Mouse (Mus musculus) layer of hippocampus, adult 9-11 months (tissue): ENCODE data around the gene C1qb.

ENCODE experiments used
- DNase-seq: peaks from one replicate; pipeline ENCODE4 v3.0.0; 2022

The C1qb gene

GRCm38 (mm10) chr4:136842033-136842432 lies 44.0 kb downstream of the C1qb start:
- no peak for DNase-seq

GRCm38 (mm10) chr4:136841056-136841455 lies 44.9 kb downstream of the C1qb start:
- DNase-seq = peak; percentile 63

- DNase-seq = no peak
Measured at GRCm38 (mm10) chr4:136838462-136838861, 47.5 kb downstream of the C1qb start.

DNA sequence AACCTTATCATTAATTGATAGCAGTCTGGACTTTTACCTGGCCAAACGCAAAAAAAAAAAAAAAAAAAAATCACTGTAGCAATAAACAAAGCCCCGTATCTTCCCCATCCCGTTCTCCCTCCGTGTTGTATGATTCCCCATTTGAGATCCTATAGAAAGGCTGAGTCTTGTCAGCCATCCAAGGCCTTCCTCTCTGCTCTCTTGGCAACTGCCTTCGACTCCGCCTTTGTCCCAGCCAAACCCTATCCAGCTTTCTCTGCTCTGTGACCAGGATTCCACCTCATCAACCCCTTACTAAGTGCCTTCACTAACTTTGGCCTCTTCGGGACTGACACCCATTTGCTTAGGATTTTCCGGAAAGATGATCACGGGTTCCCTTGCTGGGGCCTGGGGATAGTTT lies 48.0 kb downstream of the C1qb start:
- no peak for DNase-seq

GRCm38 (mm10) chr4:136836387-136836931 lies 49.5 kb downstream of the C1qb start:
- DNase-seq = no peak

GRCm38 (mm10) chr4:136835621-136836386 lies 50.2 kb downstream of the C1qb start, which contains the start of gene Ephb2:
Gene Ephb2 (minus strand): TSS chr4:136835988.
- peak; percentile 38 for DNase-seq

DNA sequence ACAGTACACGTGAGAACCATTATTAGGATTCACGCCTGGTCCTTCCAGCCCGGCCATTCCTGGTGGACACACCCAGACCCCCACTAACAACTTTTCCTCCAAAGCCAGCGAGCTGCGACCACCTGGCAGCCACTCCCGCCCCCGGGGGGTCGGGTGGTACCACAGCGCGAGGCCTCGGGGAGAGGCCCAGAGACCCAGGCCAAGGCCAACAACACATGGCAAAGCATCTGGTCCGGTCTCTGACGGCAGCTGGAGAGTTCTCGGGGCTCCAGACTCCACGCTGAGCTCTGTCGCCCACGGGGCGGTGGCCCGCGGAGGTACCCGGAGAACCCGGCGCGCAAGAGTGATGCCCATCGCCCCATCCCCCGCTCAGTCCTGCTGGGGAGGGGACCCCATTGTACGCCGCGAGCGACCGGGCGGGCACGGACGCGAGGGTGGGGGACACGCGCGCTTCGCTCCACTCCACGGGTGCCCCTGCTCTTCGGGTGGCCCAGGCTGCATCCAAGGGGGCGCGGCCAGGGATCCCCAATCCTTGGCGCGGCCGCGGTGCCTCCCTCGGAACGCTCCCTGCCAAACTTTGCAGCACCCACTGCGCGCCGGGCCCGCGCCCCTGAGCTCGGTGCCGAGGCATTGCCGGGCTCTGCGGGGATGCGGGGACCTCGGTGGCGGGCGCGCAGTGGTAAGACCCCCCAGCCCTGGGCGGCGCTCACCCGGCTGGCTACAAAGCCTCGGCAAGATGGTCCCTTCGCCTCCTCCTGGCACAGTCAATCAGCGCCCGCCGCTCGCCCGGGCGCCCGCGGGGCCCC lies 51.0 kb downstream of the C1qb start:
- DNase-seq = peak; percentile 35

- no peak for DNase-seq
Measured at GRCm38 (mm10) chr4:136834439-136834814, 51.6 kb downstream of the C1qb start.

DNA sequence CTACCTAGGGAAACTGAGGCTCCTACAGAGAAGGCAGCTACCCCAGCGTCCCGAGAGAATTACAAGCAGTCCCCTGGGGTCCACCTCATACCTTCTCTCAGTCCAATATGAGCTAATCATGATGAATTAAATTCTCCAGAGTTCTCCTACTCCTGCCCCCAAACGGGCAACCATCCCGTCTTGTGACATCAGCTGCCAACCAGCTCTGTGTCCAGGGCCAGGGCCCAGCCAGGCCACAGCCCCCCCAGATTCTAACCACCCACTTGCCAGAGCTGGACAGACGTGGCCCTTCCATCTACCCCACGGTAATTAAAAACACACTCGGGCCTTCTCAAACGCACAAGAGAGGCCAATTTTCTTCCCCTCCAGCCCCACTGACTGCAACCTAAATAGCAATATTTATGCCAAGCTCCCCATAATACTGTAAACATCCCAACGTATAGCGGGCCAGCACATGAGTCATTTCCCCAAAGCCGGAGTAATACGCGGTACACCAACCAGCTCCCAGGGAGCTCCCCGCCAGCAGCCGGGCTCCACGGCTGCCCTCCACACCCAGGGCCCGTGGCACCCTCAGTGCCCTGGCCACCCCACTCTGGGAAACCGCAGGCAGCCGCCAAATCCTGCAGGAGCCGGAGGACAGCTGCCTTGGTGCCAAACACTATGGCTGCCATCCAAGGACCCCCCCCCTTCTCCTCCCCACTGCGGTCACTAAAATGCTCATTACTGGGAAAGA lies 52.2 kb downstream of the C1qb start:
- no peak for DNase-seq

- no peak for DNase-seq
Measured at GRCm38 (mm10) chr4:136832559-136833232, 53.3 kb downstream of the C1qb start.

DNA sequence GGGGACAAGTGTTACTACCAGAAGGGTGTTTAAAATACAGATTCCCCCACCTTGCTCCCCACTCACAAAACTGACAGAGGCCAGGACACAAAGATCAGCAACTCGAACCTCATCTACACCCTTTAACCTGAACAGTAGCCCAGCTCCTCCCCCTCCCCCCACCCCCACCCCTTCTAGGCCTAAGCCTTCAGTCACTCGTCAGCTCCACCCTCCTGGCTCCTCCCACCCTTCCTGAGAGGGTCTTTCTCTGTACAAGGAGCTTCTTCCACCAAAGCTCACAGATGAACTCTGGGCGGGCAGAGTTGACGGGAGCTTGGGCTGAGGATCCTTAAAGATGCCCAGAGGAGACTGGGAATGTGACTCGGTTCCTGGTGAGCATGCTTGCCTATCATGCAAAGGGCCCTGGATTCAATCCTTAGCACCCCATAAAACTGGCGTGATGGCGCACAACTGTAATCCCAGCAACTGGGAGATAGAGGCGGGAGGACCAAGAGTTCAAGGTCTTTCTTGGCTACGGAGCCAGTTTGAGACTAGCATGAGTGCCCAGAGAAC lies 55.6 kb downstream of the C1qb start:
- DNase-seq = no peak
